Mouse (Mus musculus): Measurements from ENCODE around the gene Rnf6. TPM values are rescaled to one million over a fixed set of nuclear protein-coding genes. Genes with fewer than 3 reads are reported as not detected.

Gene Rnf6
- 10 to 100 TPM; 29.7 to 35.9 TPM for total RNA-seq (2021)
- long read RNA-seq, experiment 1, transcript Rnf6-206 (5 exons, 3,452 nt), result major isoform, 10 of 23 reads
- long read RNA-seq, experiment 1, partial matches to known transcripts, result 7 of 23 reads
- long read RNA-seq, experiment 1, other reads (novel, unspliced or antisense), result 6 of 23 reads
- long read RNA-seq, experiment 2, transcript Rnf6-206 (5 exons, 3,452 nt), result major isoform, 18 of 32 reads
- long read RNA-seq, experiment 2, partial matches to known transcripts, result 6 of 32 reads
- long read RNA-seq, experiment 2, other reads (novel, unspliced or antisense), result 6 of 32 reads

GRCm38 (mm10) chr5:146220879-146221714 lies at the start of gene Rnf6:
TSS of gene Rnf6 (minus strand) at chr5:146221555.
- intact Hi-C loops (cut with DNase I), result loop anchor here (10.0 kb wide), 1 partner anchor 574 kb away; the partner anchor contains the start of gene Usp12
- peak; percentile 84 to 94 for DNase-seq

GRCm38 (mm10) chr5:146270593-146270992 lies 49.2 kb upstream of the Rnf6 start:
- intact Hi-C loops (cut with DNase I), result no loop called here
- DNase-seq, result no peak

- DNase-seq, result no peak
- intact Hi-C loops (cut with DNase I), result no loop called here
Observed at GRCm38 (mm10) chr5:146267776-146268175, 46.4 kb upstream of the Rnf6 start.

- intact Hi-C loops (cut with DNase I), result no loop called here
- DNase-seq, result no peak
Observed at GRCm38 (mm10) chr5:146265934-146266591, 44.7 kb upstream of the Rnf6 start.

- intact Hi-C loops (cut with DNase I), result no loop called here
- DNase-seq, result no peak
Observed at GRCm38 (mm10) chr5:146260003-146260402, 38.6 kb upstream of the Rnf6 start.

GRCm38 (mm10) chr5:146253644-146254043 lies 32.3 kb upstream of the Rnf6 start:
- intact Hi-C loops (cut with DNase I), result no loop called here
- peak in 1 of 2 experiments; percentile 16 for DNase-seq

- intact Hi-C loops (cut with DNase I), result no loop called here
- DNase-seq, result no peak
Observed at GRCm38 (mm10) chr5:146251663-146252429, 30.5 kb upstream of the Rnf6 start.

GRCm38 (mm10) chr5:146250369-146251075 lies 29.2 kb upstream of the Rnf6 start:
- intact Hi-C loops (cut with DNase I), result no loop called here

GRCm38 (mm10) chr5:146248746-146249145 lies 27.4 kb upstream of the Rnf6 start:
- intact Hi-C loops (cut with DNase I), result no loop called here
- no peak for DNase-seq

More at GRCm38 (mm10) chr5:146250369-146251075, 29.2 kb upstream of the Rnf6 start:
- no peak for DNase-seq

GRCm38 (mm10) chr5:146247709-146248108 lies 26.4 kb upstream of the Rnf6 start:
- intact Hi-C loops (cut with DNase I), result no loop called here
- DNase-seq, result no peak

- intact Hi-C loops (cut with DNase I), result no loop called here
- DNase-seq, result no peak
Observed at GRCm38 (mm10) chr5:146246386-146246785, 25.0 kb upstream of the Rnf6 start.

GRCm38 (mm10) chr5:146245646-146246370 lies 24.5 kb upstream of the Rnf6 start:
- intact Hi-C loops (cut with DNase I), result no loop called here
- no peak for DNase-seq

GRCm38 (mm10) chr5:146245193-146245592 lies 23.8 kb upstream of the Rnf6 start:
- DNase-seq, result no peak
- intact Hi-C loops (cut with DNase I), result no loop called here

- intact Hi-C loops (cut with DNase I), result no loop called here
Observed at GRCm38 (mm10) chr5:146241202-146241601, 19.8 kb upstream of the Rnf6 start.

GRCm38 (mm10) chr5:146240771-146241170 lies 19.4 kb upstream of the Rnf6 start:
- intact Hi-C loops (cut with DNase I), result no loop called here
- DNase-seq, result no peak

More at GRCm38 (mm10) chr5:146241202-146241601, 19.8 kb upstream of the Rnf6 start:
- DNase-seq, result no peak

GRCm38 (mm10) chr5:146238274-146238673 lies 16.9 kb upstream of the Rnf6 start:
- no peak for DNase-seq
- intact Hi-C loops (cut with DNase I), result no loop called here

- no peak for DNase-seq
- intact Hi-C loops (cut with DNase I), result no loop called here
Observed at GRCm38 (mm10) chr5:146234336-146234735, 13.0 kb upstream of the Rnf6 start.

- DNase-seq, result no peak
- intact Hi-C loops (cut with DNase I), result no loop called here
Observed at GRCm38 (mm10) chr5:146232816-146233215, 11.5 kb upstream of the Rnf6 start.

- intact Hi-C loops (cut with DNase I), result no loop called here
- no peak for DNase-seq
Observed at GRCm38 (mm10) chr5:146232056-146232675, 10.8 kb upstream of the Rnf6 start.
